Mouse (Mus musculus) kidney, postnatal 10 days (tissue): ENCODE results near the gene Misp.
A peak's percentile ranks its signal among the peaks of the same experiment; 100 is the strongest.

Experiments used
- DNase-seq: peaks from one replicate; pipeline ENCODE4 v3.0.0; 2021; ENCODE audit warnings: mixed read lengths

Gene Misp

GRCm38 (mm10) chr10:79877174-79877573 lies 56.4 kb downstream of the Misp start:
- no peak for DNase-seq

DNA sequence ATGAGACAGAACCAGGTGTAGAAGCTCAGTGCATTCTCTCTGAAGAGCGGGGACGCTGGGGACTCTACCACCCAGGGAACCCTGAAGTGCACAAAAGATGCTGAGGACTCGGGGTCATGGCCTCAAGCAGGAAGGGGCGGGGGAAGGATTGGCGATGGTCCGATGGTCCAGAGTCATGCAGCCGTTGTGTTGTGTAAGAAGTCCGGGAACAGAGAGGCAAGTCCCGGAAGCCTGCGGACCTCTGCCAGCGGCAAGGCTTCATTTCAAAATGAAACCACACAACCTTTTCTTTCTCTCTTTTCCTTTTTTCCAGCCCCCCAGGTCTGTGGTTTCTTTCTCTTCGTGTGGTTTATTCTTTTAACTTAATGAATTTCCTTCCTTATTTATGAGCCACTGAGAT lies 57.0 kb downstream of the Misp start:
- peak; percentile 70 for DNase-seq

DNA sequence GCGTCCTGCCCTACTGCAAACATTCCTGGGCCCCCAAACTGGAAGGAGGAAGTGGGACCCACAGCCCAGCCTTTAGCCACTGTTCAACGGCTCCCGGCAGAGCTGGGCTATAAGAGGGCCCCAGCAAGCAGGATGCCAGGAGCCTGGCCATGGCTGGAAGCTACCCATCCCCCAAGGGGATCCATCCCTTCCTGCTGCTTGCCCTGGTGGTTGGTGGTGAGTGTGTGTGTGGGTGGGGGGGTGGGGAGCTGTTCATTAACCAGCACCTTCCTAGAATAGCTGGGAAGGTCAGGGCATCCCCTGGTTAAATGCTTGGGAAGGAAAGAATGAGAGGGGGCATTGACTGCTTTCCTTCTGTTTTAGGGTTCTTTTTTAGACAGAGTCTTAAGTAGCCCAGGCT lies 58.7 kb downstream of the Misp start:
- DNase-seq: no peak
